Mouse (Mus musculus) neural tube, embryonic 14.5 days (tissue): ENCODE measurements around the gene Krt27. TPM values are rescaled to one million over a fixed set of nuclear protein-coding genes. Genes with fewer than 3 reads are reported as not detected.

Experiments
- ATAC-seq: fragments of 200-750 bp; cut with Nextera tagmentation; 2 replicates; pipeline ENCODE4 v1.8.0; 2017; ENCODE audit warnings: low read depth, mild to moderate bottlenecking, moderate TSS enrichment, moderate library complexity
- H3K27ac ChIP-seq: fragments of 300-500 bp; sonication (generic); 2 replicates; pipeline ENCODE4 v1.5.1; 2014; ENCODE audit warnings: low read depth, mild to moderate bottlenecking, control low read depth, low read length, moderate library complexity, mixed read lengths
- H3K27me3 ChIP-seq: fragments of 300-500 bp; sonication (generic); 2 replicates; pipeline ENCODE4 v1.6.1; 2014; ENCODE audit warnings: low read length; ENCODE audit not compliant: control insufficient read depth, insufficient read depth
- H3K36me3 ChIP-seq: fragments of 300-500 bp; sonication (generic); 2 replicates; pipeline ENCODE4 v1.6.1; 2014; ENCODE audit warnings: low read length, mixed read lengths; ENCODE audit not compliant: control insufficient read depth, insufficient read depth
- H3K4me1 ChIP-seq: fragments of 300-500 bp; sonication (generic); 2 replicates; pipeline ENCODE4 v1.6.1; 2014; ENCODE audit warnings: low read length; ENCODE audit not compliant: control insufficient read depth, insufficient read depth
- H3K4me2 ChIP-seq: fragments of 300-500 bp; sonication (generic); 2 replicates; pipeline ENCODE4 v1.6.1; 2014; ENCODE audit warnings: mild to moderate bottlenecking, low read depth, low read length, control low read depth
- H3K4me3 ChIP-seq: fragments of 300-500 bp; sonication (generic); 2 replicates; pipeline ENCODE4 v1.5.1; 2014; ENCODE audit warnings: low read depth, low read length, control low read depth, mixed read lengths
- H3K9ac ChIP-seq: fragments of 300-500 bp; sonication (generic); replicated peaks from 2 replicates; pipeline ENCODE4 v1.6.1; 2014; ENCODE audit warnings: low read depth, mild to moderate bottlenecking, control low read depth, low read length, mixed read lengths
- H3K9me3 ChIP-seq: fragments of 300-500 bp; sonication (generic); 2 replicates; pipeline ENCODE4 v1.6.1; 2016; ENCODE audit warnings: low read length; ENCODE audit not compliant: control insufficient read depth
- WGBS: fragments of 180-500 bp; shearing (Covaris S2); extraction: QIAGEN DNeasy Blood & Tissue Kit; methylation state at CpG from one replicate; pipeline ENCODE4 v1.1.7; 2014; 5-methylcytosine and 5-hydroxymethylcytosine counted together
- polyA plus RNA-seq: library from polyadenylated mRNA; unstranded; fragments of >200 nt; fragmentation: Nextera tagmentation; extraction: Ambion mirVana; gene quantifications from 2 replicates; pipeline ENCODE4 v1.2.1, GENCODE M21; 2014

The Krt27 gene
- polyA plus RNA-seq, 1 experiment from 2014 or later: not detected

DNA sequence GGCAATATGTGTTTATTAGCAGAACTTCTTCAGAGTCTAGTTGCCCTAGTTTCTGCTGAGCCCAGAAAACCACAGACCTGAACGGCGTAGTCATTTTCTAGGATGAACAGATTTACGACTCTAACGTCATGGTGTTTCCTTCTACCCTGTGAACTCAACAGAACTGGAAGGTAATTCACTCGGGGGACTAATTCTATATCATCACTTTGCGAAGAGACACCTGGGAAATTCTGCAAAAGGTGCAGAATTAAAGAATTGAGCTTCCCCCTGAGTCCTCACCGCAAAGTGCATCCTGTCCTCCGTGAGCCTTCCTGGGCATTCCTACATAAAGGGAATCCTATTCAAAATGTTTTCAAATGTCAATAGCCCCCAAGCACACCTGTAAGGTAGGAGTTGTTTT, 10.5 kb upstream of the Krt27 start:
- ATAC-seq: no peak
- 82% methylated on average over 8 of the region's 8 CpGs for WGBS
- Histone ChIP-seq H3K27ac (no peak overlapping the region), H3K36me3 (no peaks in the 10 kb centered on the region), H3K4me2 (no peak overlapping the region), H3K9me3 (no peaks in the 10 kb centered on the region), H3K4me3 (no peak overlapping the region), H3K4me1 (no peaks in the 10 kb centered on the region), H3K9ac (no peak overlapping the region), H3K27me3 (no peaks in the 10 kb centered on the region)

DNA sequence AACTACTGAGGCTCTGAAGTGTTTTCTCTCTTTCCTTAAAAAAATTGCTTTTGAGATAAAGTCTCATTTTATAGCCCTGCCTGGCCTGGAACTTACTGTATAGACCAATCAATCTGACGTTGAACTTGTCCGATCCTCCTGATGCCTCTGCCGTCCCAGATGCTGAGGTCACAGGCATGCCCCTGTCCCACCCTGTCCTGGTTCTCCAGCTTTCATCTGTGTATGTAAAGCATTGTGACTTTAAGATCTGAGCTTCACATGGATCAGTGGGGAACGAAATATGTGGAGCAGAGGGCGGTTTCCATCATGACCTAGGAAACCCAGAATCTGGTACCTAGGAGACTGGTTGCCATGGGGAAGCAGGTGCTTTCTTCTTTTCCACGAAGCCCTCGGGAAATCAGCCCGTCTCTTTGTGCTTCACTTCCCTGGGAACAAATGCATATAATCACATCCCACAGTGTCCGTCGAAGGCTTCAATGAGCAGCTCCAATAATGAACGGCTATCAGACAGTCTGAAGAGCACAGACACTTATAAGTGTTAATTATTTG, 11.5 kb downstream of the Krt27 start:
- H3K36me3 ChIP-seq: no peaks in the 10 kb centered on the region
- H3K9ac ChIP-seq: no peak overlapping the region; the same call in 1 of the 2 replicates
- H3K9me3 ChIP-seq: no peaks in the 10 kb centered on the region
- no peak for ATAC-seq
- 20% methylated on average over 11 of the region's 11 CpGs for WGBS
- no peak overlapping the region for H3K4me3 ChIP-seq
- H3K4me1 ChIP-seq: no peaks in the 10 kb centered on the region
- H3K27ac ChIP-seq: no peak overlapping the region
- no peak overlapping the region for H3K4me2 ChIP-seq
- no peaks in the 10 kb centered on the region for H3K27me3 ChIP-seq

DNA sequence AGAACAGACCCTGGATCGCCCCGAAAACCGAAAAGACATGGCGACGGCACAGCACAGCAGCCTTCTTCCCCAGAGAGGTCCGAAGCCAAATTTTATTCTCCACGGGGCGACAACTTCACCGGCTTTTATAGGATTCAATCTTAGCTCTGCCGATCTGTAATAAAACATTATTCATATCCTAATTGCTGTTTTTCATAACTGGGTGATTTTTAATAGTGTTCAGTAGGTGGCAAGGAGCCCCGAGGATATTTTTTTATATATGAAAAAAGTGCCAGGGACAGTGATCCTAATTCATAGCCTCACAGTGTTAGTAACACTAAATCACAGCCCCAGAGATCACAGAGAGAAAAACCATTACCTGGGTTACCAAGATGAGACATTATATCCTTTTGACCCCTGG, 13.0 kb downstream of the Krt27 start, which contains the start of gene Krt26:
TSS of gene Krt26 (minus strand) at position 101 of the 400 bp plus-strand sequence.
- no peaks in the 10 kb centered on the region for H3K9me3 ChIP-seq
- H3K36me3 ChIP-seq: no peaks in the 10 kb centered on the region
- H3K4me2 ChIP-seq: no peak within 1 kb of the TSS
- ATAC-seq: no peak
- H3K9ac ChIP-seq: no peak within 1 kb of the TSS
- no peak within 1 kb of the TSS for H3K27ac ChIP-seq
- H3K4me3 ChIP-seq: no peak within 1 kb of the TSS
- no peaks in the 10 kb centered on the region for H3K27me3 ChIP-seq
- WGBS: 89% methylated on average over 11 of the region's 11 CpGs
- no peaks in the 10 kb centered on the region for H3K4me1 ChIP-seq

DNA sequence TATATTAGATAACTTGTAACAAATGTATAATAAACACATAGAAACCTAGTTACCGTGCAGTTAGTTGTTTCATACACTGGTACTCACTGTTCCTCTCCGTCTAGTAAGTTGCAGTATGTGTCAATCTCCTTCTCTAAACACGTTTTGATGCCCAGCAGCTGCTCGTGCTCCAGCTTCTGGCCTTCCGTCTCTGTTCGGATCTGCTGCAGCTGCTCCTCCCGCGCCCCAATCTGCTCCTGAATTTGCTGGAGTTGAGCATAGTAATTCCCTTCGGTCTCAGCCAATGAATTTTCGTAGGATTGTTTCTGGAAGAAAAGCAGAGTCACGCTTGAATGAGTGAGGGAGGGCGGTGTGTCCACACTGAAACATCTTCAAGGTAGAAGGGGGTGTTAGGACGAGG, 17.5 kb downstream of the Krt27 start:
- no peaks in the 10 kb centered on the region for H3K9me3 ChIP-seq
- no peaks in the 10 kb centered on the region for H3K36me3 ChIP-seq
- no peaks in the 10 kb centered on the region for H3K4me1 ChIP-seq
- no peak for ATAC-seq
- no peak overlapping the region for H3K9ac ChIP-seq
- no peak overlapping the region for H3K27ac ChIP-seq
- no peaks in the 10 kb centered on the region for H3K27me3 ChIP-seq
- WGBS: 61% methylated on average over 13 of the region's 13 CpGs
- H3K4me2 ChIP-seq: no peak overlapping the region
- H3K4me3 ChIP-seq: no peak overlapping the region

DNA sequence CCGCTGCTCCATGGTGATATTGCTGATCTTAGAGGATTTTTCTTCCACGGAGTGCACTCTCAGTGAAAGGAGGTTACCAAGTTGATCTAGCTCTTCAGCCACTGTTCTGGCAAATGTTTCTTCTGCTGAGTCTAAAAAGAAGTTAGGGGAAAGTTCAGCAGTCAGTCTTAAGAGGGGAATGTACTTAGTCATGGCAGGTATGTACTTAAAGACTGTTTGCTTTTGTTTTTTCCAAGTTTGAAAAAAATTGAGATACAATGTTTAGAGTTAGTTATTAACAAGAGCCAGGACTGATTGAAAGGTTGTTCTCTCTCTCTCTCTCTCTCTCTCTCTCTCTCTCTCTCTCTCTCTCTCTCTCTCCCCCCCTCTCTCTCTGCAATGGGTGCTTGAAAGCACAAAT, 21.2 kb downstream of the Krt27 start:
- ATAC-seq: no peak

DNA sequence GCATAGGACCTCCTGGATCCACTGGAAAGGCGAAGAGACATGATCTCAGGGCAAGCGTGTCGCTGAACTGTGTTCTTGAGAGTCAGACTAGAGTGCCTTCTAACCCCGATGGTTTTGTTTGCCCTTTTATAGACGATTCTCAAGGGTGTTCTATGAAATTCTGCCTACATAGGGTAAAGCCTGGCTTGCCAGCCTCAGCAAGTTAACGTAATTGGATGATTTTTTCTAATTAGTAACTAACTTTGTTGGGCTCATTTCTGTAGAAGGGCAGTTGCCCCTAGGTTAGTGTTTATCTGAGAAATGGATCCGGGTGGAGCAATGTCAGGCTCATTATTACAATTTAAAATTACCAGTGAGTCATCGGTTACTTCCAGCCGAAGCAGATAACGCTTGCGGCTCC, 28.1 kb downstream of the Krt27 start, which contains the start of gene Krt25:
TSS of gene Krt25 (minus strand) at position 101 of the 400 bp plus-strand sequence.
- H3K36me3 ChIP-seq: no peaks in the 10 kb centered on the region
- H3K4me1 ChIP-seq: no peaks in the 10 kb centered on the region
- H3K4me3 ChIP-seq: no peak within 1 kb of the TSS
- H3K27me3 ChIP-seq: no peaks in the 10 kb centered on the region
- H3K9ac ChIP-seq: no peak within 1 kb of the TSS
- H3K27ac ChIP-seq: no peak within 1 kb of the TSS
- no peaks in the 10 kb centered on the region for H3K9me3 ChIP-seq
- WGBS: 92% methylated on average over 11 of the region's 11 CpGs
- no peak within 1 kb of the TSS for H3K4me2 ChIP-seq
- no peak for ATAC-seq

More for the DNA sequence above, 21.2 kb downstream of the Krt27 start:
- WGBS: 72% methylated on average over 2 of the region's 2 CpGs
- Histone ChIP-seq H3K4me3 (no peak overlapping the region), H3K9me3 (no peaks in the 10 kb centered on the region), H3K4me2 (no peak overlapping the region), H3K36me3 (no peaks in the 10 kb centered on the region), H3K27me3 (no peaks in the 10 kb centered on the region), H3K9ac (no peak overlapping the region), H3K4me1 (no peaks in the 10 kb centered on the region), H3K27ac (no peak overlapping the region)

DNA sequence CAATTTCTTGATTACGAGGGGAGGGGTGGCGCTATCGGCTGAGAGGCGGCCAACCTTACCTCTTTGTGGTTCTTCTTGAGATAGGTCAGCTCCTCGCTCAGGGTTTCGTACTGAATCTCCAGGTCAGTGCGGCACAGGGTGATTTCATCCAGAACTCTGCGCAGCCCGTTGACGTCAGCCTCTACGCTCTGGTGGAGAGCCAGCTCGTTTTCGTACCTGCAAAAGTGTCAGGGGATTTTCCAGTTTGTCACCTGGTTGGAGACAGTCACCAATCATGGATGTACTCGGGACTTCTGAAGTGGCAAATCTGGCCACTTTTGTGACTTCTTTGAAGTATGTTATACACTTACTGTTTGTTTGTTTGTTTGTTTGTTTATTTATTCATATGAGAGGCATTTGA, 29.8 kb downstream of the Krt27 start:
- Histone ChIP-seq H3K4me3 (no peak overlapping the region), H3K36me3 (no peaks in the 10 kb centered on the region), H3K4me2 (no peak overlapping the region), H3K4me1 (no peaks in the 10 kb centered on the region), H3K27ac (no peak overlapping the region), H3K9ac (no peak overlapping the region), H3K27me3 (no peaks in the 10 kb centered on the region), H3K9me3 (no peaks in the 10 kb centered on the region)
- 93% methylated on average over 14 of the region's 14 CpGs for WGBS
- no peak for ATAC-seq

- Histone ChIP-seq H3K9ac (no peak overlapping the region), H3K4me2 (no peak overlapping the region), H3K4me3 (no peak overlapping the region), H3K27me3 (no peaks in the 10 kb centered on the region), H3K27ac (no peak overlapping the region), H3K36me3 (no peaks in the 10 kb centered on the region), H3K4me1 (no peaks in the 10 kb centered on the region), H3K9me3 (no peaks in the 10 kb centered on the region)
- WGBS: 82% methylated on average over 9 of the region's 9 CpGs
- ATAC-seq: no peak
Observed at GRCm38 (mm10) chr11:99319127-99319526, 31.8 kb downstream of the Krt27 start.

- Histone ChIP-seq H3K4me2 (no peak overlapping the region), H3K4me1 (no peaks in the 10 kb centered on the region), H3K27me3 (no peaks in the 10 kb centered on the region), H3K27ac (no peak overlapping the region), H3K9me3 (no peaks in the 10 kb centered on the region), H3K36me3 (no peaks in the 10 kb centered on the region), H3K9ac (no peak overlapping the region), H3K4me3 (no peak overlapping the region)
- no peak for ATAC-seq
- WGBS: 39% methylated on average over 8 of the region's 8 CpGs
Observed at GRCm38 (mm10) chr11:99316543-99316942, 34.4 kb downstream of the Krt27 start.
